Mouse (Mus musculus) heart, embryonic 14.5 days (tissue): Measurements from ENCODE around the gene S100g. TPM values are rescaled to one million over a fixed set of nuclear protein-coding genes. Genes with fewer than 3 reads are reported as not detected.

Source experiments
- polyA plus RNA-seq: library from polyadenylated mRNA; unstranded; fragments of >200 nt; fragmentation: Nextera tagmentation; extraction: Ambion mirVana; gene quantifications from 2 replicates; pipeline ENCODE4 v1.2.1, GENCODE M21; 2014

Gene S100g
- polyA plus RNA-seq, 1 experiment from 2014 or later, result not detected

Other genes starting within 250 kb of the S100g start
- 430 and 440 TPM in 2 replicates for gene Rbbp7, start 204.2 kb downstream of the S100g start, polyA plus RNA-seq
- 11.1 and 11.7 TPM in 2 replicates for gene Txlng, start 135.1 kb downstream of the S100g start, polyA plus RNA-seq
- 25.8 and 31.8 TPM in 2 replicates for gene Syap1, start 76.2 kb downstream of the S100g start, polyA plus RNA-seq
- 58.3 and 68.3 TPM in 2 replicates for gene Ctps2, start 63.4 kb downstream of the S100g start, polyA plus RNA-seq